Mouse (Mus musculus) embryonic facial prominence, embryonic 11.5 days (tissue): ENCODE measurements around the gene Bnc1. TPM values are rescaled to one million over a fixed set of nuclear protein-coding genes. Genes with fewer than 3 reads are reported as not detected.

Source experiments
- ATAC-seq: fragments of 200-750 bp; cut with Nextera tagmentation; replicated peaks from 2 replicates; pipeline ENCODE4 v1.8.0; 2017; ENCODE audit warnings: low read depth; ENCODE audit not compliant: insufficient number of reproducible peaks, low FRiP score, low TSS enrichment
- DNase-seq: peaks from one replicate; pipeline ENCODE4 v3.0.0-alpha.2; 2015; ENCODE audit warnings: low spot score
- H3K27ac ChIP-seq: fragments of 300-500 bp; sonication (generic); replicated peaks from 2 replicates; pipeline ENCODE4 v1.5.1; 2014; ENCODE audit warnings: mild to moderate bottlenecking, low read depth, low read length, control low read depth
- H3K27me3 ChIP-seq: fragments of 300-500 bp; sonication (generic); 2 replicates; pipeline ENCODE4 v1.6.1; 2014; ENCODE audit warnings: mild to moderate bottlenecking, low read length, moderate library complexity, mixed read lengths; ENCODE audit not compliant: control insufficient read depth, insufficient read depth
- H3K36me3 ChIP-seq: fragments of 300-500 bp; sonication (generic); replicated peaks from 2 replicates; pipeline ENCODE4 v1.6.1; 2014; ENCODE audit warnings: low read depth, mild to moderate bottlenecking, low read length, moderate library complexity, mixed read lengths; ENCODE audit not compliant: control insufficient read depth, insufficient read depth
- H3K4me1 ChIP-seq: fragments of 300-500 bp; sonication (generic); 2 replicates; pipeline ENCODE4 v1.6.1; 2014; ENCODE audit warnings: low read length, mixed read lengths; ENCODE audit not compliant: control insufficient read depth, insufficient read depth
- H3K4me2 ChIP-seq: fragments of 300-500 bp; sonication (generic); 2 replicates; pipeline ENCODE4 v1.6.1; 2014; ENCODE audit warnings: low read depth, mild to moderate bottlenecking, control low read depth, low read length, moderate library complexity
- H3K4me3 ChIP-seq: fragments of 300-500 bp; sonication (generic); 2 replicates; pipeline ENCODE4 v1.5.1; 2014; ENCODE audit warnings: low read depth, low read length, control low read depth
- H3K9ac ChIP-seq: fragments of 300-500 bp; sonication (generic); replicated peaks from 2 replicates; pipeline ENCODE4 v1.6.1; 2014; ENCODE audit warnings: mild to moderate bottlenecking, control low read depth, low read length
- H3K9me3 ChIP-seq: fragments of 300-500 bp; sonication (generic); replicated peaks from 2 replicates; pipeline ENCODE4 v1.6.1; 2016; ENCODE audit warnings: mild to moderate bottlenecking, low read length, inconsistent platforms, mixed read lengths; ENCODE audit not compliant: control insufficient read depth
- WGBS: fragments of 180-500 bp; shearing (Covaris S2); extraction: QIAGEN DNeasy Blood & Tissue Kit; methylation state at CpG from one replicate; pipeline ENCODE4 v1.1.7; 2014; 5-methylcytosine and 5-hydroxymethylcytosine counted together
- polyA plus RNA-seq: library from polyadenylated mRNA; unstranded; fragments of >200 nt; fragmentation: Nextera tagmentation; extraction: Ambion mirVana; gene quantifications from 2 replicates; pipeline ENCODE4 v1.2.1, GENCODE M21; 2014

Gene Bnc1
- polyA plus RNA-seq, 1 experiment from 2014 or later = 7.0 TPM

- H3K27ac ChIP-seq = no peak overlapping the region
- no peaks in the 10 kb centered on the region for H3K36me3 ChIP-seq
- H3K4me3 ChIP-seq = no peak overlapping the region
- H3K4me2 ChIP-seq = no peak overlapping the region
- DNase-seq (no peak), ATAC-seq (no peak)
- H3K4me1 ChIP-seq = peaks cover 3% of the 10 kb centered on the region; the same call in 1 of the 2 replicates
- 88% methylated on average over 1 of the region's 1 CpGs for WGBS
- no peak overlapping the region for H3K9ac ChIP-seq
- no peaks in the 10 kb centered on the region for H3K9me3 ChIP-seq
- no peaks in the 10 kb centered on the region for H3K27me3 ChIP-seq
Measured at GRCm38 (mm10) chr7:81921379-81921952, 70.6 kb downstream of the Bnc1 start.

- Histone ChIP-seq H3K9me3 (no peaks in the 10 kb centered on the region), H3K9ac (no peak overlapping the region), H3K27me3 (no peaks in the 10 kb centered on the region), H3K4me3 (no peak overlapping the region), H3K27ac (no peak overlapping the region), H3K36me3 (no peaks in the 10 kb centered on the region), H3K4me2 (no peak overlapping the region), H3K4me1 (peaks cover 3% of the 10 kb centered on the region; the same call in 1 of the 2 replicates)
- 82% methylated on average over 4 of the region's 4 CpGs for WGBS
- DNase-seq = no peak
- ATAC-seq = no peak
Measured at GRCm38 (mm10) chr7:81920314-81920713, 71.8 kb downstream of the Bnc1 start.

DNA sequence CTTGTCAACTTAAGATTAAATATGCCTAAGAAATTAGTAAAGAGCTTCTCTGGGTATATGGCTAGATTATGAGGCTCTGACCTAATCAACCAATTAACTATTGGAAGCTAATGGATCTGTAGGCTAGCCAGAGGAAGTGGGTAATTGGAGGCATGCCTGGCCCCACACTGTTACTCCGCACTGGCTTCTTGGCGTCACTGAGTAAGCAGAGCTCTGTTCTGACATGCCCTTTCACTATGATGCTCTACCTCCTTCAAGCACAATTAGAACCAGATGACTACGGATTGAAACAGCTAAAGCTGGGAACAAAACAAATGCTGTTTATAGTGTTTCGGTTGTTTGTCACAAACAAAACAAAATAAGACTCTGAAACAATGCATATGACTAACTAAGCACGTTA, 73.8 kb downstream of the Bnc1 start:
- no peak overlapping the region for H3K4me3 ChIP-seq
- DNase-seq (peak; percentile 71), ATAC-seq (no peak)
- no peak overlapping the region for H3K4me2 ChIP-seq
- peaks cover 3% of the 10 kb centered on the region; the same call in 1 of the 2 replicates for H3K4me1 ChIP-seq
- no peak overlapping the region for H3K27ac ChIP-seq
- 25% methylated on average over 5 of the region's 5 CpGs for WGBS
- no peak overlapping the region for H3K9ac ChIP-seq
- H3K9me3 ChIP-seq = no peaks in the 10 kb centered on the region
- no peaks in the 10 kb centered on the region for H3K36me3 ChIP-seq
- no peaks in the 10 kb centered on the region for H3K27me3 ChIP-seq

Other genes starting within 250 kb of the Bnc1 start
- 143 and 151 TPM in 2 replicates for gene Ramac, start 229.4 kb downstream of the Bnc1 start, polyA plus RNA-seq
- 47.3 and 58.5 TPM in 2 replicates for gene 3110040N11Rik, start 202.8 kb downstream of the Bnc1 start, polyA plus RNA-seq
- 80.8 and 92.4 TPM in 2 replicates for gene Btbd1, start 162.9 kb downstream of the Bnc1 start, polyA plus RNA-seq
- gene Gm10160, start 136.5 kb downstream of the Bnc1 start, polyA plus RNA-seq = not detected in 2 replicates
- gene Tm6sf1, start 133.3 kb downstream of the Bnc1 start, polyA plus RNA-seq = 11.2 and 13.5 TPM in 2 replicates
- 33.9 and 35.6 TPM in 2 replicates for gene Hdgfl3, start 57.8 kb downstream of the Bnc1 start, polyA plus RNA-seq
- 38.4 and 42.6 TPM in 2 replicates for gene Sh3gl3, start 181.5 kb upstream of the Bnc1 start, polyA plus RNA-seq